Mouse (Mus musculus): ENCODE measurements around the gene Lsm3.

DNA sequence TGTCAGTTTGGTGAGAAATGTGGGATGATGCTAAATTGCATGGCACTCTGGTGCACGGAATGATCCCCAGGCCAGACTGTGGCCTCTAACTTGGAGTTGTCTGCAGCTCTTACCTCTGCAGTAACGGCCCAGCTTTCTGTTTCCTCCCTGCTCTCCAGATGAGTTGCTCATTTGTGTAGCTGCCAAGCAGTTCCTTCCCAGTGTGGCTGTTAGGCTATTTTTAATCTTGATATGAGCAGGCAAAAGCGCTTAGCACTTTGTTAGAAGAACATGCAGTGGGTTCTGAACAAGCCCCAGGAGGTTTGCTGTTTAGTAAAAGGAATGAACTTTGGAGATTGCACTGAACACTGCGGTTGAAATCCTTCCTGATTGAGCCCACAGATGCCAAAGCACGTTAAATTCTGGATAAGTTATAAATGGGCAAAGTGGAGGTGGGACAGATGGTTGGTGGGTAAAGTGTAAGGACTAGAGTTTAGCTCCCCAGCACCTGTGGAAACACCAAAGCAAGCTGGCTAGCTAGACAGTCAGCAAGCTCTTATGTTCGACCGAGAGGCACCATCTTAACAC lies 2.8 kb downstream of the Lsm3 start:
- TF ChIP-seq CTCF (IDR thresholded peaks at IDR 0.05; ENCODE audit: insufficient read depth, low read depth, low read length) (no peak), POLR2A (IDR thresholded peaks at IDR 0.05; ENCODE audit: insufficient read depth, low read depth, low read length) (no peak)

Data from olfactory bulb, adult 2 months (tissue).